Mouse (Mus musculus): ENCODE results near the gene Sox10.

DNA sequence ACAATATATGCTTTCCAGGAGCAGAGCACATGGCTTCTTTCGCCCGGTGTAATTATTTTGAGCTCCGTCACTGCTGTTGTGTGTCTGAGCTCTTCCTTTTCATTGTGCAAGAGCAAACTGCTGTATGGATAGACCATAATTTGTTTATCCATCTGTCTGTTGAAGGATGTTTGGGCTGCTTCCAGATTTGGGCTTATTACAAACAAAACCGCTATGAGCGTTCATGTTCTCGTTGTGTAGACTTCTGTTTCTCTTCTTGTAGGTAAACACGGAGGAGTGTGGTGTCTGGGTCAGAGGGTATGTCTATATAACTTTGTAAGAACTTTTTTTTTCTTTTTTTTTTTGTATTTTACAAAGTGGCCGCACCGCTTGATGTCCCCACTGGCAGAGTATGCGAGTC is 20.2 kb upstream of the Sox10 start:
- TF ChIP-seq HCFC1 (IDR thresholded peaks at IDR 0.05; ENCODE audit: borderline replicate concordance, insufficient read depth, low read length) (no peak), ZC3H11A (IDR thresholded peaks at IDR 0.05; ENCODE audit: borderline replicate concordance, low read depth, low read length) (no peak), CHD2 (IDR thresholded peaks at IDR 0.05; ENCODE audit: low read depth, low read length) (no peak), MAFK (IDR thresholded peaks at IDR 0.05; ENCODE audit: insufficient read depth, low read depth, low read length) (no peak), ZNF384 (IDR thresholded peaks at IDR 0.05; ENCODE audit: low read depth, low read length) (no peak)
